Mouse (Mus musculus) adrenal gland, postnatal 0 days (tissue): ENCODE measurements around the gene Pced1b. TPM values are rescaled to one million over a fixed set of nuclear protein-coding genes. Genes with fewer than 3 reads are reported as not detected.

Experiments
- polyA plus RNA-seq: library from polyadenylated mRNA; unstranded; fragments of >200 nt; fragmentation: Nextera tagmentation; extraction: Ambion mirVana; gene quantifications from 2 replicates; pipeline ENCODE4 v1.2.1, GENCODE M21; 2015

The Pced1b gene
- polyA plus RNA-seq = 4.3 and 11.2 TPM in 2 replicates

DNA sequence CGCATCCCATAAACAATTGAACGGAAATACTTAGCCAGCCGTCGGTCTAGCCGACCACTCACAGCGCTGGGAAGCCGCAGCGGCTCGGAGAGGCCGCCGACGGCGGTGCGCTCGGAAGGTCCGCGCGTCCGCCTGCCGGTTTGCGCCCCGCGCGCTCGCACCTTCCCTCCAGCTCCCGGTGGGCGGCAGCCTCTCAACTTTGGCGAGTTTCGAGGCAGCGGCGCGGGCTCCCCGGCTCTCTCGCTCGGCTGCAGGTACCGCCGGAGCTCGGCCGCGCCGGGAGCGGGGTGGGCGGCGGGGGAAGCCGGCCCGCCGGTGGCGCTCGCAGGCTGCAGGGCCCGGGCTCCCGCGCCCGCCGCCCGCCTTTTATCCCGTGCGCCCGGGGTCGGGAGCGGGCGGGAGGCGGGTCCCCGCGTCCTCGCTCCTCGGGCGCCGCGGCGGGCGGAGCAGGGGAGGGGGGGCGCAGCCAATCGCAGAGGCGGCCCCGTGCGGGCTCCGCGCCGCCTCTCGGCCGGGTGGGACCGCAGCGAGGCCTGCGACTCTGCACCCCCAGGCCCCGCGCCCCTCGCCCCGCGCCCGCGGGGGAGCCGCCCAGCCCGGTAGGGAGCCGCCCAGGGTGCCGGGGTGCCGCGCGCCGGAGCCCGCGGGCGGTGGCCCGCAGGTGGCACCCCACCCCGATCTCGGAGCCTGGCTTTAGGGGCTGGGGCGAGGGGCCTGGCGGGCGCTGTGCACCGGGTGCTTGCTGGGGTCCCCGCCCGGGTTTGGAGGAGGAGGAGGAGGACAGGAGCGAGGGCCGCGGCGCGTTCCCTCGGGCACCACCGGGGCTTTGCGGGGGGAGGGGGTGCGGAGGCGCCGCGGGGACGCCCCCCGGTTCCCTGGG is at the start of gene Pced1b, which contains the start of gene Amigo2:
Gene Pced1b (plus strand): TSS at position 197 of the 880 bp plus-strand sequence.
Gene Amigo2 (minus strand): TSS at position 377 of the 880 bp plus-strand sequence.

Other genes starting within 250 kb of the Pced1b start
- gene Slc38a4, start 191.2 kb upstream of the Pced1b start, polyA plus RNA-seq = 33.2 and 36.6 TPM in 2 replicates
- 7.3 and 10.3 TPM in 2 replicates for gene Amigo2, start 180 bp downstream of the Pced1b start, polyA plus RNA-seq